ENCODE assay signal across 7 mouse cellular contexts in the genomic region with DNA sequence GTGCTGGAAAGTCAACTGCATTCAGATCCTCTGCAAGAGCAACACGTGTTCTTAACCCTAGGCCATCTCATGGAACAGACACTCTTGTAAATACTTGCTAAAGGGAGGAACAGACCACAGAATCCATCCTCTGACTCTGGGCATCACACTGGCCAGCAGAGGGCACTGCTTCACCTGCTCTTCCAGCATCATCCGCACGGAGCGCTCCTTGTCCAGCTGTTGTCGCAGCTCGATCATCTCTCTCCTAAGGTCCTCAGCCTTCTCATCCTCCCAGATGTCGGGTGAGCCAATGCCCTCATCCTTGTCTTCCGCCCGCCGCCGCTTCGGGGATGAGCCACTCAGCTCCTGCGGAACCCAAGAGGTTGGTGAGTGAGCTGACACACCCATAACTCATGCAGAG. TPM values are rescaled to one million over a fixed set of nuclear protein-coding genes. Genes with fewer than 3 reads are reported as not detected.
A peak's percentile ranks its signal among the peaks of the same experiment; 100 is the strongest.
DNase-seq lines count a peak whose midpoint lies in the region; ATAC-seq and TF ChIP-seq lines count a peak whose summit lies in the region.

No protein-coding gene starts in this region.

- no peak overlapping the region for H3K27ac ChIP-seq in forebrain, postnatal 0 days (ENCODE audit: low read depth, low read length)
- no peak overlapping the region for H3K27ac ChIP-seq in hindbrain, embryonic 14.5 days

- peaks cover 42% of the 10 kb centered on the region for H3K36me3 ChIP-seq in forebrain, postnatal 0 days (ENCODE audit: insufficient read depth)
- H3K36me3 ChIP-seq in hindbrain, embryonic 14.5 days (replicated peaks; ENCODE audit: control insufficient read depth, insufficient read depth), result peaks cover 40% of the 10 kb centered on the region

- H3K4me1 ChIP-seq in forebrain, postnatal 0 days (ENCODE audit: insufficient read depth), result no peaks in the 10 kb centered on the region
- peaks cover 5% of the 10 kb centered on the region; the same call in 1 of the 2 replicates for H3K4me1 ChIP-seq in hindbrain, embryonic 14.5 days (replicated peaks; ENCODE audit: control insufficient read depth, insufficient read depth, low read length)

- peak; percentile 98 for TF ChIP-seq CTCF in forebrain, postnatal 0 days (IDR thresholded peaks at IDR 0.05; ENCODE audit: low read depth)

- H3K4me2 ChIP-seq in forebrain, postnatal 0 days (ENCODE audit: low read depth), result no peak overlapping the region
- no peak overlapping the region for H3K4me2 ChIP-seq in hindbrain, embryonic 14.5 days (replicated peaks)

- H3K9me3 ChIP-seq in forebrain, postnatal 0 days (ENCODE audit: low read length), result no peaks in the 10 kb centered on the region
- H3K9me3 ChIP-seq in hindbrain, embryonic 14.5 days (ENCODE audit: control insufficient read depth, low read length), result no peaks in the 10 kb centered on the region

- 38% methylated on average over 13 of the region's 13 CpGs for WGBS in forebrain, postnatal 0 days
- WGBS in hindbrain, embryonic 14.5 days, result 41% methylated on average over 13 of the region's 13 CpGs

- peak; percentile 87 for DNase-seq in R1 (ENCODE audit: low read depth, low spot score)
- peak; percentile 46 for DNase-seq in cerebellum, adult 8-10 months
- peak; percentile 76 for DNase-seq in forebrain, postnatal 0 days
- DNase-seq in hindbrain, embryonic 14.5 days (ENCODE audit: low spot score), result peak; percentile 78
- peak; percentile 75 to 76 for DNase-seq in left cerebral cortex, adult 18-20 months (ENCODE audit: low spot score in 2 of 2)
- DNase-seq in right cerebral cortex, postnatal 14 days, result peak; percentile 71

- H3K9ac ChIP-seq in forebrain, postnatal 0 days, result no peak overlapping the region
- no peak overlapping the region for H3K9ac ChIP-seq in hindbrain, embryonic 14.5 days

- no peaks in the 10 kb centered on the region for H3K27me3 ChIP-seq in forebrain, postnatal 0 days (ENCODE audit: insufficient read depth, low read length)
- no peaks in the 10 kb centered on the region for H3K27me3 ChIP-seq in hindbrain, embryonic 14.5 days (ENCODE audit: control insufficient read depth, insufficient read depth, low read length)

- ATAC-seq in forebrain, postnatal 0 days, result peak; percentile 81
- peak; percentile 68; the same call in 1 of the 2 replicates for ATAC-seq in hindbrain, embryonic 14.5 days (ENCODE audit: low FRiP score)
- ATAC-seq in megakaryocyte progenitor cell, adult 5-6 weeks (replicated peaks; ENCODE audit: poor library complexity), result peak; percentile 84

- no peak overlapping the region for H3K4me3 ChIP-seq in forebrain, postnatal 0 days (ENCODE audit: low read depth, low read length)
- H3K4me3 ChIP-seq in hindbrain, embryonic 14.5 days (replicated peaks; ENCODE audit: low read length), result no peak overlapping the region

RNA-seq across cellular contexts. Expression of gene Tfap4, which starts 8.6 kb away (rescaled TPM):
- total RNA-seq in forebrain, postnatal 0 days (2014; rRNA removed), result 9.1 and 10.2 TPM in 2 replicates
- 6.4 and 8.0 TPM in 2 replicates for polyA plus RNA-seq in forebrain, postnatal 0 days (2015; fragmentation: Nextera tagmentation; extraction: Ambion mirVana)
- 8.2 and 8.8 TPM in 2 replicates for polyA plus RNA-seq in hindbrain, embryonic 14.5 days (2014; fragmentation: Nextera tagmentation; extraction: Ambion mirVana)
- total RNA-seq in left cerebral cortex, adult 18-20 months (2021), result 1 to 10 TPM; 3.5 to 3.6 TPM
- 37.1 and 41.2 TPM in 2 replicates for total RNA-seq in megakaryocyte progenitor cell, adult 5-6 weeks (2015)
- total RNA-seq in megakaryocyte progenitor cell, adult 5-6 weeks (2017), result 42.0 and 53.9 TPM in 2 replicates

RNA-seq across cellular contexts. Expression of gene Srl, which starts 9.4 kb away (rescaled TPM):
- 55.0 and 55.9 TPM in 2 replicates for total RNA-seq in forebrain, postnatal 0 days (2014; rRNA removed)
- 18.8 and 23.4 TPM in 2 replicates for polyA plus RNA-seq in forebrain, postnatal 0 days (2015; fragmentation: Nextera tagmentation; extraction: Ambion mirVana)
- polyA plus RNA-seq in hindbrain, embryonic 14.5 days (2014; fragmentation: Nextera tagmentation; extraction: Ambion mirVana), result 28.0 and 31.2 TPM in 2 replicates
- 1 to 10 TPM; 3.0 to 4.1 TPM for total RNA-seq in left cerebral cortex, adult 18-20 months (2021)
- total RNA-seq in megakaryocyte progenitor cell, adult 5-6 weeks (2015), result 2.9 and 4.4 TPM in 2 replicates
- total RNA-seq in megakaryocyte progenitor cell, adult 5-6 weeks (2017), result 13.9 and 18.7 TPM in 2 replicates

RNA-seq across cellular contexts. Expression of gene Glis2, which starts 43.5 kb away (rescaled TPM):
- total RNA-seq in forebrain, postnatal 0 days (2014; rRNA removed), result 13.3 and 15.2 TPM in 2 replicates
- polyA plus RNA-seq in forebrain, postnatal 0 days (2015; fragmentation: Nextera tagmentation; extraction: Ambion mirVana), result 7.1 and 11.6 TPM in 2 replicates
- 18.1 and 19.0 TPM in 2 replicates for polyA plus RNA-seq in hindbrain, embryonic 14.5 days (2014; fragmentation: Nextera tagmentation; extraction: Ambion mirVana)
- total RNA-seq in left cerebral cortex, adult 18-20 months (2021), result 10 to 100 TPM; 12.4 to 16.6 TPM
- total RNA-seq in megakaryocyte progenitor cell, adult 5-6 weeks (2015), result 1.1 and 1.5 TPM in 2 replicates
- total RNA-seq in megakaryocyte progenitor cell, adult 5-6 weeks (2017), result 0.64 and 1.1 TPM in 2 replicates
